Mouse (Mus musculus) right cerebral cortex, postnatal 25 days (tissue): ENCODE data around the gene Emx1.
"Not testable (repeated sequence)": the region's sequence is repeated elsewhere in the genome, so short reads cannot be mapped to it uniquely, and the experiment has no call there.

ENCODE experiments used
- DNase-seq: peaks from one replicate; pipeline ENCODE4 v3.0.0; 2022

The Emx1 gene

DNA sequence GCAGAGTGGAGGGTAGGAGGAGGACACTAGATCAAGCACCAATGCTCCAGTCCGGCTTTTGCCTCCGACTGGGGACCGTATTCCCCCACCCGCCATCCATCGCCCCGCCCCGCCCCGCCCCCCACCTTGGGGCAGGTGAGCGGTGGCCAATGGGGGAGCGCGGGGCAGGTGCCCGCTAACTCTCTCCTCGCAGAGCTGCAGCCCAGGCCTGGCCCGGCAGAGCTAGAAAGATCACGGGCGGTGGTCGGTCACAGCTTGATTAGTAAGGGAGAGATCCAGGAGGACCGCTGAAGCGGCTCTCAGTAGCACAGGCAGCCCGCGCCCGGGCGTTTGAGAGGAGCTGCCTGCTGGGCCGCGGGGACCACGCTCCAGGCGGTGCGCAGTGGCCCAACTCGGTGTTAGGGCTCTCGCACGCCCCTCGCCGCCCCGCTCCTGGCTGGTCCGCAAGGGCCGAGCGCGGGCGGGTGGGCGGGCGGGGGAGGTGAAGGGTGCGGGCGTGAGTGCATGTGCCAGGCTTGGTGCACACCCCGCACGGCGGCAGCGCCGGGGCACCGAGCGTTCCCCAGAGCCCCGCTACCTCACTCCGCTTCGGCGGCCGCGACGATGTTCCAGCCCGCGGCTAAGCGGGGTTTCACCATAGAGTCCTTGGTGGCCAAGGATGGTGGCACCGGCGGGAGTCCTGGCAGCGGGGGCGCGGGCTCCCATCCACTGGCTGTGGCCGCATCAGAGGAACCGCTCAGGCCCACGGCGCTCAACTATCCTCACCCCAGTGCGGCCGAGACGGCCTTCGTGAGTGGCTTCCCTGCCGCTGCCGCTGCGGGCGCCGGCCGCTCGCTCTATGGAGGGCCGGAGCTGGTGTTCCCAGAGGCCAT lies at the start of gene Emx1:
Gene Emx1, plus strand, starts transcription at position 99 of the 872 bp plus-strand sequence.
- DNase-seq: peak; percentile 87

DNA sequence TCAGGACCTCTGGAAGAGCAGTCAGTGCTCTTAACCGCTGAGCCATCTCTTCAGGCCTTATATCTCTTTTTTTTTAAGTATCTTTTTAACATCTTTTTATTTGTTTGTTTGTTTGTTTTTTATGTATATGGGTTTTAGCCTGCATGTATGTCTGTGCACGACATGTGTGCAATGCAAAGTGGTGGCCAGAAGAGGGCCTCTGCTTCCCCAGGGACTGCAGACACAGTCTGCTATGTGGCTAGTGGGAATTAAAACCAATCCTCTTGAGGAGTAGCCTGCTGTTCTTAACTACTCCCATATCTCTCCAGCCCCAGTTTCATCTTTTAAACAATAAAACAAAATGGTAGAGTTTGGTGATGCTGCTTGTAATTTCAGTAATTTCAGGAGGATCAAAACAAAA lies 47.7 kb upstream of the Emx1 start:
- no peak for DNase-seq

DNA sequence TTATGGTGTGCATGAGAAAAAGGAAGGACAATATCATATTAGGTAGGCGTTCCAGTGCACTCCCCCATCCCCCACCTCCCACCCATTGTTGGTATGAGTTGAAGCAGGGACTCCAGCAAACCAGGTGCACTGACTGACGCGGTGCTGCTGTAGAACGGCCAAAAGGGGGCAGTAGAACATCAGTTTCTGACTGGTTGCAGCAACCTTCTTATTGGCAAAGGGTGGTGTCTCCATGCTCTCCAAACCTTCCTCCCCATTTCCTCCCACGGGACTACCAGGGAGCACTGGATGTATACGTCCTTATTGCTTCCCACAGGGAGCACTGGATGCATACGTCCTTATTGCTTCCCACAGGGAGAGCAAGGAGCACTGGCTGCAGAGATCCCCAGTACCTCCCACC lies 46.2 kb upstream of the Emx1 start:
- DNase-seq: not testable (repeated sequence)

DNA sequence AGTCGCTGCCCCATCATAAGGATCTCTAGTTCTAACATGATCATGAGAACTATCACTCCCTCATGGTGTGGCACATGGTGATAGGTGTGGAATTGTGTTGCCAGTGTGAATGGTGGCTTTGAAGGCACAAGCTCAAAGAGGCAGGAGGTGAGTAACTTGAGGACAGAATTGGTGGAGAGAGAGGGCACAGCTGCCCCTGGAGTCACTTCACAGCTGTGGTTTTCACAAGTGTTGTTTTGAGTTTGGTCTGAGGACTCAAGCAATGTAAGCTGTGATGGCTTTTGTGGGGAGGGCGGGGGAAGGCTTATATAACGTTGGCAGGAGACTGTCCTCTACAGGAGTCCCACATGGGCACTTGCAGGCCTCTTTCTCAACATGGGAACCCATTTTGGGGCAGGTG lies 42.8 kb upstream of the Emx1 start:
- DNase-seq: no peak

DNA sequence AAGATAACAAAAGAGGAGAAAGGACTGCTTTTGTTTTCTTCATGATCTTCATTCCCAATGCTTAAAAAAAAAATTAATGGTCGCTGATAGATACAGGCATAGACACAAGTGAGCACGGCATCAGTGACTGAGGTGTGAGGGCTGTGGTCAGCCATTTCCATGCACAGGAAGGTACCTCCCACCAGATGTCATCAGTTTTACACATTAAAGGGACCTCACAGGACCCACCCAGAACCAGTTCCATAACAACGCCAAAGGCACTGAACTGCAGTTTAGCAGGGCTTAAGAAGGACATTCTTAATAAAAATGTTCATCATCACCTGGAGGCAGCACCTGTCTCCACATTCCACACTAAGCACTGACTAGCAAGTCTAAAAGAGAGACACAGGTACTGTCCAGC lies 39.6 kb upstream of the Emx1 start:
- no peak for DNase-seq

DNA sequence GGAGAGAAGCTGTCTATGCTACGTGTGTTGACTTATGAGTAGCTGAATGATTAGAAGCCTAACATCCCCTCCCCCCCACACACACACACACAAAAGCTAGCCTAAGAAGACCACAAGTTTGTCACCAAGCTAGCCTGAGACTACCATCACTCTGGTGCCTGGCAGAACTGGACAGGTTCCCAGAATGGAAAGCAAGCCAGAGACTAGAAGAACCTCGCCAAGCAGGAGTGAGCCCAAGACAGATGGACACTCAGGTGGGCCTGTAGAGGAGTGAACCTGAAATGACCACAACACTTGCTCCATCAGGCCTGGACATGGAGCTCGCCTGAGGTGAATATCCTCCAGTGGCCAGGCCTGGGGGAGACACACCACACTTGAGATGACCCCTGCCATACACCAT lies 36.9 kb upstream of the Emx1 start:
- no peak for DNase-seq

DNA sequence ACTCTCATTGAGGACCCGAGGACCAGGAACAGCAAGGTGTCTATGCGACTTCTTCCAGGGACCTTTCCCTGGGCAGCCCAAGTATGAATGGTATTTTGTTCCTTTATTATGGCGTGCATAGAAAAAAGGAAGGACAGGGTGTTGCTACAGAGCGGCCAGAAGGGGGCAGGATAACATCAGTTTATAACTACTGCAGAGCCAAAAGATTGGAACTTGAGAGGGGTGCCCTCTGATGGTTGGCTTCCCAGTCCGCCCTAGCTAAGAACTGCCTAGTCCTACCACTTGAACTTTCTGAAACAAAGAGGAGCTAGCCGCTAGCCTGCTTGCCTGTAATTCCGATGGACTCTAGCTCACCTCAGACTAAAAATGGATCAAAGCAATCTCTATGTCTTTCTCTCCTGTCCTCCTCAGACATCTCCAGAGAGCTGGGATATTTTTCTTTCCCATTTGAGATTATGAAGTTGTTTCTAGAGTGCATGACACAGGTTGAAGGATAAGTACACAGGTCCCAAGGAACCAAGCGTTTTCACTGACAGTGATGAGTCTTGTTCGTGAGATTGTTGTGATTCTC lies 33.2 kb upstream of the Emx1 start:
- DNase-seq: peak; percentile 63

DNA sequence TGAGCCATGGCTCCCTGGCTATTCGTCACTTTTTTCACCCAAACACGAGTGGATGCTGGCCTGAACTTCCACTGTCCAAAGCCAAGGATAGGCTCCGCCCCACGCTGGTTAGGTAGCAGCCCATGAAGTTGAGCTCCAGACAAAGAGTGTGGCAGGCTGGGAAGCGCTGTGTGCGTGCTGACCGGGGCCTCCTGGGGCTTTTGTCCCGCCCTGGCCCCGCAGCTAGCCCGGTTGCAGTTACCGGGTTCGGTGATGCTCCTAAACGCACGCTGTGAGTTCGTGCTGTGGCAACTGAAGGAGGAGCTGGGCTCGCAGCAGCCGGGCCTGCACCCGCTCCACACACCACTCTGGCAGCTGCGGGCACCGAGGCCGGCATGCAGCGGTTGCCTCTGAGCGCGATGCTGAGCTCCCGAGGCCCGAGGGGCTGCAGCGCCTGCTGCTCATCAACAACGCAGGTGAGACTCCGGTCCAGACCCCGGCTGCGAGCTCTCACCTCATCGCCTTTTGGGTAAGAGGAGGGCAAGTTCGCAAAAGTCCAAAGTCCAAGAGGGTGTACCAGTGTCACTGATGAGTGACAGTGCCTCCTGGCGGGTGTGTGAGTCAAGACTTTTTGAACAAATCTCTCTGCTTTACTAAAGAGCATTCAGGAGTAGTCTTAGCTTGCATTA lies 32.2 kb upstream of the Emx1 start:
- no peak for DNase-seq

DNA sequence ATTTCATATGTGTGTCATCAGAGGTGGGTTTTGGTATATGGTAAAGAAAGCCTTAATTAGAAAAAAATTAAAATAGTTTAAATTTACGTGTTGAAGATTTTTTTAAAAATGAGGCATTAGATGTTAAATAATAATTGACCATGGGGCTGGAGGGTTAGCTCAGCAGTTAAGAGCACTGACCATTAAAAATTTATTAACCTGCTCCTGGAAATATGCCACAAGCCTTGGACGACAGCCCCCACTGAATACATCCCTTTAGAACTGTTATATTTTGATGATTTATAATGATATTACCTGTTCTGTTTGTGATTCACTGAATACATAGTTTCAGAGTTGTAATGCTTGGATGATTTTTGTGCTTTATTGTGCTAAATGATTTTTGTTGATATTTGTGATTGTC lies 30.7 kb upstream of the Emx1 start:
- DNase-seq: not testable (repeated sequence)

DNA sequence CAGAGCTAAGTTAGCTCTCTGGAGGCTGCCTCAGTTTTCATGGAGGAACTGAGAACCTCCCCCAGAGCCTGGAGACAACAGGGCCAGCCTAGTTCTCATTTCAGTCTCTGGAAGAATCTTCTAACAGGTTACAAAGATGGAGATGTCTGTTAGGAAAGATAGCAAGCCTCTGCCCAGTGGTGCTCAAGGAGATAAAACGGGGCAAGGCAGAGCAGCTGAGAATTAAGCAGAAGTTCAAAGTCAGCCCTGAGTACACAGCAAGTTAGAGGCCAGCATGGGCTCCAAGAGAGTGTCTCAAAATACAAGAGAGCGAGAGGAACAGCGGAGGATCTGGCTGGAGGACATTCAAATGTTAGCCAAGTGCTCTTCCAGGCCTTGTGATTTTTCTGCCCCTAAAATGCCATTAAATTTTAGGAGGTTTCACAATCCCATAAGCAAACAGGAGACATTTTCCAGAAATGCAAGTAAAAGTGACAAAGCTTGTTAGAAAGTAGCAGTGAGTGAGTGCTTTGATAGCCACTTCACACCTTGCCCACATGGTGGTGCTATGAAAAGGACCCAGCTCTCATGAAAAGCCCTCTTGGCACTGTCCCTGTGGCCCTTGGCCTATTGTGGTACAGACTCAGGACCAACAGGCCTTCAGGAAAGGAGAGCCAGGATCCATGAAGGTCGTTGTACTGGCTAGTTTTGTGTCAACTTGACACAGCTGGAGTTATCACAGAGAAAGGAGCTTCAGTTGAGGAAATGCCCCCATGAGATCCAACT lies 29.0 kb upstream of the Emx1 start:
- DNase-seq: not testable (repeated sequence)

DNA sequence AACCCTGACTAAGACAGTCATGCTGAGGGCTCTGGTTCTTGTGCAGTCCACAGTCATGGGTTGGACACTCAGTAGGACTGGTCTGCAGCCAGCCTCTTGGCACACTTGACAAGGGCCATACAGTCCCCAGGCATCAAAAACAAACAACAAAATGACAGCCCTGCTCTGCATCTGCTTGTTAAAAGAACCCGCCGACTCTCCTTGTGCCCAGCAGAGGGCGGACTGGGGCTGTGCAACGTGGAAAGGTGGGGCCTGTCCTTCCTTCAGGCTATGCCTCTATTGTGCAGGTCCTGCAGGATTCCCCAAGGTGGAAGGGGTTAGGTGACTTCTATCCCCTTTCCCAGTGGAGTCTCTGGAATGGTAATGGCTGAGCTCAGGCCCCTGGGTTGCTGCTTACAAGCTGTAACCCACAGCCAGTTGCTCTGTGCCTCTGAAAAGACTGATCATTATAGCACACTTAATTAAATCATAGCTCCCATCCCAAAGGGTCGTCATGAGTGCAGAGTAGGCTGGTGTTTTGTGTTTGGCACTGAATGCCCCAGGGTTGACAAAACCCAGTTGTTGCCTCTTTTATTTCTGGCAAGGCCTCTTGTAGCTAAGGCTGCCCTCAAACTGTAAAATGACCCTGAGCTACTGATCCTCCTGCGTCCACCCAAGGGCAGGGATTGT lies 28.0 kb upstream of the Emx1 start:
- peak; percentile 60 for DNase-seq

DNA sequence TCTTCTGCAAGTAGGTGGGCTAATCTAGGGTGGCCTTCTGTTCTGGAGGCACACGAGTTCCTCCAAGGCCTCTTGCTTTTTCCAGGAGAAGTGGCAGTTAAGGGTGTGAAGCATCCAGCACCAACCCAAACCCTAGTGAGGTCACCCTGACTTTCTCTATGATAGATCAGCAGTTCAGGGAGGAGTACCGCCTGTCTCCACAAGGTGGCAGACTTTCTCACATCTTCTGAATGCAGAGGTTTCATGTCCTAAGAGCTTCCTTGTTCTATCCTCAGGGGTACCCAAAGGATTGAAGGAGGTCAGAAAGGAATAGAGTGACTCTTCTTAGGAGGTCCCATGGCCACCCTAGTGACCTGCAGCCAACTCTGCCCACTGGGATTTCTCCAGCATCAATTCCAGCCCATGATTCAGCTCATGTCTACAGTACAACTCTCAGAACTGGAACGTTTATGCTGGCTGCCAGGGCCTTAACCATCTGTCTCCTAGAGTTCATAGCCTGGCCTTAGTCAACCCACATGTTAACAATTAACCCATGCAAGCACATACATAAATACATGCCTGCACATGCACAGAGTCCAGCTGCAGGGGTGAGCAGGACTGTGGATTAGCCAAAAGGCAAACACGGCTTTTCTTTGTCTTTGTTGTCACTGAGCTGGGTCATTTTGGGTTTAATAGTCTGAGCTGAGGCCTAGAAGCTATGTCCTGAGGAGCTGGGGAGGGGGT lies 26.9 kb upstream of the Emx1 start:
- peak; percentile 50 for DNase-seq

DNA sequence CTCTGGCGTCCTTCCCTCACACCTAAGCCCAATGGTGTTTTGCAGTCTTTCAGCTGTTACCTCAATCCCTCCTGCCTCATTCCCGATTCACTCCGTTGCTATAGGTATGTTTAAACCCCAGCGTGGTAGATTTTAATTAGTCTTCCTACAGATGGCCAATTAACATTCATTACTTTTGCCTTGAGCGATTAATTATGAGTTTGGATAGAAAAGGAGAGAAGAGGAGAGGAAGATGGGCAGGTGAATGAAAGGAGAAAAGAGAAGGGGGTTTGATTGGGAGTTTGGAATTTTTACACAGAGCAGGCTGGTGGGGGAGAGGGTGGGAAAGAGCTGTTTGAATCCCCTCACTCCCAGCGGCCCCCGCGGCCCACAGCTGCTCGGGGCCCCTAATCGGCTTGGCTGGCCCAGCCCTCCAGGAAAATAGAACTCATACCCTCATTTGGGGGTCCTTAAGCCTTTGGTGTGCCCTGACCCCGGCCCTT lies 21.8 kb upstream of the Emx1 start:
- DNase-seq: no peak

DNA sequence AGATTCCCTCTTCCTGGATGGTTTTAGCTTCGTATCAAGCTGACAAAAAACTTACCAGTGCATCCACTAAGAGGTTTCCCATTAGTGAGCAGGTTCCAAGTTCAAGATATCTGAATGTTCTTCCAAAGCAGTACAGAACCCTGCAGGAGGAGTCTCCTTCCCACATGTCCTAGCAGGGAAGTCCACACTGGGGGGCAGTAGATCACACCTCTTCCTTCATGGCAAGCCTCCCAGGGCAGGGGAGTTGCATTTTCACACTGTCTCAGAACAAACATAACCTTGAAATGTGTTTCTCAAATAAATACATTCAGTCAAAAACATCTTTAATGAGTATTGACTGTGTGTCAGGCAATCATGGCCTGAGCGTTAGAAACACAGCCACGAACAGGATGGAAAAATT lies 7.7 kb upstream of the Emx1 start:
- no peak for DNase-seq

DNA sequence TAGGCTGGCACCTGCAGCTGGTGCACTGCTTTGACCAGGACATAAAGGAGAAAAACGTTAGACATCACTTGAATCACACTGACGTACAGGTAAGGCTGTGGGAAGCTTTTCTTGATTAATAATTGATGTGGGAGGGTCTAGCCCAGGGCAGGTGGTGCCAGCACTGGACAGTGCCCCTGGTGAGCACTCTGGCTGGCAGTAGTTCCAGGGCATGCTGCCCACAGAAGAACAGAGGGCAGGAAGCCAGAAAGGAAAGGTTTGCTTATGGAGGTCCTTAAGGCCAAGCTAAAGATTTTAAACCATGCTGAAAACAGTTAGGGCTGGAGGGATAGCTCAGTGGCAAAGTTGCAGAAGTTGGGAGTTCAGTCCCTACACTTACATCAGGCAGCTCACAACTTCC lies 7.2 kb upstream of the Emx1 start:
- no peak for DNase-seq

DNA sequence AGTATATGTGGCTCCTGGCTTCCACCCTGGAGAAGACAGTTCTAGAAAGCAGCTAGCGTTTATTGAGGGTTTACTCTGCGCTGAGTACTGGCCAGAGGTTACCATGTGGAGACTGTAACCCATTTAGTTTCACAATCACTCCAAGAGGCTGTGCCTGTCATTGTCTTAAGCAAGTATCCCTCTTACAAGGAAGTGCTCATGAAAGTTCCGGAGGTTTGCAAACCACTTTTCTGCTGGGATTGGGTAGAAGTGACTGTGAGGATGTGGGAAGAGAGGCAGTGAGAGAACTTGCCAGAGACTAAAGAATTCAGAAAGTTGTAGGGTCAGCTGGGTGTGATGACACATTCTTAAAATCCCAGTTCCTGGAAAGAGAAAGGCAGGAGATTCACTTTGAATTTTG lies 3.3 kb upstream of the Emx1 start:
- DNase-seq: no peak

DNA sequence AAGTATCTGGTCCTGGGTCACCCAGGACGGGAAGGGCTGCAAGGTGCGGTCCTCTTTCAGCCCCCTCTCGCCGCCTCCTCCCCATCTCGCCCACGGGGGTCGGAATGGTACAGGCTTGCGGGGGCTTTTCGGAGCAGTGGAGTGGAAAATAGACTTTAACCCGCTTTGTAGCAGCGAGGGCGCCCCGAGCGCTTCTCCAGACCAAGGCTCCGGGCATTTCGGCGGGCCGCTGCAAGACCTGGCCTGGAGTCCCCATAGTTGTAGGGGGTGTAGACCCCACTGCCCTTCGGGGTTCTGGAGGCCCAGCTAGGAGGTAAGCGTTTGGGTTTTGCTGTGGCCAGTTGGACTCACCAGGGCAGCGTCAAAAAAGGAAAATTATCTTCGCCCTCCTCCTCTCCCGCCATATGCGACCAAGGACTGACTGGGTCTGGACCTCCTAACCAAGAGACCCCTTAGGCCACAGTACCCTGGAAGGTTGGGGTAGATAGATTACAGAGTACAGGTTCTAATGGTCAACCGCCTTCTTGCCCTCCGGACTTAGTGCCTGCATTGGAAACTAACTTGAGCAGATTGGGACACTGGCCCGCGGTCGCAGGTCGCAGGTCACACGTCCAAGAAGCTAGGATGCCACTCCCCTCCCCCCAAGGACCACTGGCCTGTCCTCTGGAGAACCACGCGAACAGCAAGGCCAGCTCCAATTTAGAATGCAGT lies 1.1 kb upstream of the Emx1 start:
- DNase-seq: no peak

DNA sequence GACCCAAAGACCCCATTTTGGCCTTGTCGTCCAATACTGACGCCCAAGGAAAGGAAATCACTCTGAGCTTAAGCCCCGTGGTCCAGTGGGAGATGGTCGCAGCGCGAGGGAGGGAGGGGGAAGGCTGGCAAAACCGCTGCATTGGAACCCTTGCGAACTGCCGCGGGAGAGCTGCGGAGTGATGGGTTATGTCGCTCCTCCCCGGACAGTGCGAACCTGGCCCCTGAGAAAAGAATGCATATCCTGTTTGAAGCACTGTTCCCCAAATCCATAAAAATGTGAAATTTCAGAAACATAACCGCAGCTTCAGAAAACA lies 536 bp upstream of the Emx1 start:
- DNase-seq: no peak

DNA sequence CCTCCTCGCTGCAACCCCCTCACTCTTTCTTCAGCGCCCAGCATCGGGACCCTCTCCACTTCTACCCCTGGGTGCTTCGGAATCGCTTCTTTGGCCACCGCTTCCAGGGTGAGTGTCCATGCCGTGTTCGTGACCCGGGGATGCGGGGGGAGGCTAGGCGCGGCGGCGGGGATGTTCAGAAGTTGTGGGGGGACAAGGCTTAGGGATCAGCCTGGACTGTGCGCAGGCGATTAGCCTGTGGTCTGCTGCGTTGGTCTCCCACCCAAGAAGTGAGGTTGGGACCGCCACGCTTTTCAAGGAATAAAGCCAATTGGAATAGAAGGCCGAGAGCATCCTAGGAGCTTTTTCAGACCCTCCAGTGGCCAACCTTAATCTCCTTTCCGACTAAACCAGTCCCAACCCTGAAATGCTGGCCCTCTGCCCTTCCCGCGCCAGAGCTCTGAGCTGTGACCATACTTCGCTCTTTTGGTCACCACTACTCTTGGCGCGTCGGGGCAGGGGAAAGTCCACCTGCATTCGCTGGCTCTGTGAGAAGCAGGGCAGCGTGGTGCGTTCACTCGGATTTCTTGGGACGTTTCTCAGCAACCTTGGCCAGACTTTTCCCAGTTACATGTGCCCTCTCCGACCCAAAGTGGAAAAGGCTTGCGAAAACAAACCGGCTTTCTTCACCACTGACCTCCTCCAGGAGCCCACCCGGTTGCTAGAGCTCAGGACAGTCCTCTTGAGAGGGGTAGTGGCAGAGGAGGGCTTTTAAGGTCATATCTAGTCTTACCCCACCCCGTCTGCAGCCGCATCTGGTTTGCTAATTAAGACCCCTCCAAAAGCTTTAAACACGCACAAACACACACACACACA lies 1.2 kb downstream of the Emx1 start:
- no peak for DNase-seq

DNA sequence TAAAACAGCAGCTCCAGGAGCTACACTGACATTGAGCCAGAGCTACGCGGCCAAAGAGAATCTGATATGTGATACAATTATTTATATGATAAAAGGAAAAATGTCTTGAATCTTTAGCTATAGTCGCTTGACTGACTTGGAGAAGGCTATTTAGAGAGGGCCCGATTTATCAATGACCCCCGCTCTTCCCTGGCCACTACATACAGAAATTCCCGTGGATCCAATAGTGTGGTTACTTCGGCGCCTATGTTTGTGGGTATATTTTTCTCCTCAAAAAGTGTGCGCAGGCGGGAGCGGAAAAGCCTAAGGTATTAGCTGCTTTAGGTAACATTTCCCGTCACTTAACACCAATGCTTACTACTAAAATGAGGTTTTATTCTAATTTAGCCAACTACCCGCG lies 2.1 kb downstream of the Emx1 start:
- no peak for DNase-seq
